Mouse (Mus musculus) heart, postnatal 25 days (tissue): Measurements from ENCODE around the gene Spen. TPM values are rescaled to one million over a fixed set of nuclear protein-coding genes. Genes with fewer than 3 reads are reported as not detected.

Experiments
- DNase-seq: peaks from one replicate; pipeline ENCODE4 v3.0.0; 2022; ENCODE audit warnings: low spot score
- intact Hi-C: fragments of 180-260 bp; cut with DNase I; formaldehyde crosslinking; loops from one replicate; pipeline ENCODE4 v1.15.1; 2025
- total RNA-seq, 2 experiments: library from RNA; stranded (reverse); gene quantifications; 2 replicates each; pipeline ENCODE4 v1.2.3; 2021

Spen gene
- total RNA-seq, 2 experiments from 2014 or later, result 27.3 to 29.7 TPM

DNA sequence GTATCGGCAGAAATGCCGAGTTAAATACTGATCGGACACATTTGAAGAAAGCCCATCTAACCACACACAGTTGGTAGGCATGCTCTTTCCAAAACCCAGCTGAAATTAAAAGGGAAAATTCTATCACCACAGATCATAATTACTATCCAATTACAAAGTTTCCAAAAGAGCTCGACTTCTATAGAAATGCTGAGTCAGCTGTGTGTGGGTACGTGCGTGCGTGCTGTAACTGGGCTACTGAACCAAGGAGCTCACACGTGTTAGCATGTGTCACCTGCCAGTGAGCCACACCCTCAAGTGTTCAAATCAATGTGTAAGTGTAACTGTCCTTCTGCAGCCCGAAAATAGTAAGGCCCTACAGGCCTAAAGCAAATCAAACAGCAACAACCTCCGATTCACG lies 50.8 kb downstream of the Spen start:
- intact Hi-C loops, result loop anchor here (5.0 kb wide), 1 partner anchor 90 kb away; no protein-coding TSS in a partner anchor
- no peak for DNase-seq

DNA sequence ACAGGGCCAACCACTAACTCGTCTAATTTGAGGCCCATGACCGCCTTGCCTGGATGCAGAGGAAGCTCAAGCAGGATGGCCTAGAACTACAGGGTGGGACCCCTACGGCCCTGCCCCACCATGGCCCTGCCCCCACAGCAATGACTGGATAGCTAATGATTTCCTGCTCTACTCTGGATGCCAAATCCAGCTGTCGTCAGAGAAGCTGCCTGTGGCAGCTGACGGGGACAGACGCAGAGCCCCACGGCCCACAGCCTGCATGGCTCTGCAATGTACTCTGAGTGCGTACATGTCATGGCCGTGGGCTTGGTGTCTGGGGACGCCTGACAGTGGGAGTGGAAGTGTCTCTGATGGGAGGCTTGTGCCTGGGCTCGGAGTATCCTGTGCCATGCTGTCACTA lies 54.3 kb downstream of the Spen start:
- intact Hi-C loops, result no loop called here
- DNase-seq, result no peak

DNA sequence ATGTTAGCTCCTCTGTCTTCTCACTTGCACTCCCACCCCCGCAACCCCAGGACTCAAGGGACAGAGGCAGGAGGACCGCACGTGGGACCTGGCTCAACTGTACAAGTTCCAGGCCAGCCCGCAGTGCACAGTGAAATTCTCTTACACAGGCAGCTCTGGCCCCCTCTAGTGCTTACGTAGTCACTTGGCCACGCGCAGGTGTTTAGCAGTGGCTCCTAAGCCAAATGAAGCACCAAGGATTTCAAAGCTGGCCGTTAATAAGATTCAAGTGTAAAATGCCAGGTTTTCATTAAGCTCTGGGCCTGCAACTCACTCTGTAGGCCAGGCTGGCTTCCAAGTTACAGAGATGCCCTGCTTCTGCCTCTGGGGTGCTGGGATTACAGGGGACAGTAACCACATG lies 59.0 kb downstream of the Spen start:
- intact Hi-C loops, result no loop called here
- no peak for DNase-seq

DNA sequence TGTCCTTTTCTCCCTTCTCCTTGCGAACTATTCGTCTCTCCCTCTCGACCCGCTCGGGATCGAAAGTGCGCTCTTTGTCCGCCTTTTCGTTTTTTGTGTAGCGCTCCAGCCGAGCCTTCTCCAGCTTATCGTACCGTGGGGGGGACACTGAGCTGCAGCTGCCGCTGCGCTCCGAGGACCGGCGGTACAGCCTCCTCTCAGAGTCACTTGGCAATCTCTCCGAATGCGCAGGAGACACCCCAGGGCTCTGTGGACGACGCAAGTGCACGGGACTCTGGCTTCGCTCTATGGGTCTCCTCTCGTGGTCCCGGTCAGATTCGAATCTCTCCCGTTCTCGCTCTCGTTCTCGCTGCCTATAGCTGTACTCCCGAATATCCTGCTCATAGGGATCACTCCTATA lies 59.6 kb downstream of the Spen start:
- intact Hi-C loops, result no loop called here

DNA sequence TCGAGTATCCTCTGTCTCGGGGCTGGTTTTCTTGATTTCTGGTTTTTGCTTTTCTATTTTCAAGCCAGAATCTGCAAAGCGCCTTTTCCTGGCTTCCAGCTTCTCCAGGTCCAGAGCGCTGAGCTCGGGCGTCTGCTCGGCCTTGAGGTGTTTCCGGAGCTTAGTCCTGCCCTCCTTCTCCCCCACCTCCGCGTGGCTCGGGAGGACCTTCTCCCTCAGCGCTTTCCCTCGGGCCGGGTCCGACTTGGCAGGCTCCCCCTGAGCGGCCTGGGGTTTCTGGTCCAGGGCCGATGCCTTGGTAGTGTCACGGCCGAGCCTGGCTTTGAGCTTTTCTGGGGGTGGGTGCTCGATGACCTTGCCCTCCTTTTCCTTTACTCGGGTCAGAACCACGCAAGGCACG lies 60.2 kb downstream of the Spen start:
- DNase-seq, result no peak
- intact Hi-C loops, result no loop called here

More for the DNA sequence above, 59.6 kb downstream of the Spen start:
- DNase-seq, result no peak

DNA sequence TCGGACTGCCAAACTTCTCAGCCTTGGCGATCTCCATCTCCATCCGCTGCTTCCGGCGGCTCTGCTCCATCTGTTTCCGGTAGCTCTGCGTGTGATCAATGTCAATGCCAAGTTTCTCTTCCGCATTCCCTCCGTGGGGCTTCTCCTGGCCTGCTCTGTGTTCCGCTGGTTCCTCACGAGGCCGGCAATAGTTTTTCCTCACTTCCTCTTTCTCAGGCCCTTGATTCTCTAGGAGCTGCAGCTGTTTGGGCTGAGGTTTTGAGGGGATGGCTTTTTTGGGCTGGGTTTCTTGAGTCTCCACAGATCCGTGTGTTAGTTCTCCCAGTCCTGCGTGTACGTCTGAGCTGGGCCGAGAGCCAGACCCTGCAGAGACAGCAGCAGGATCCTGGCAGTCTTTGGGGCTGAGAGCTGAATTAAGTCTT lies 60.7 kb downstream of the Spen start:
- intact Hi-C loops, result no loop called here
- DNase-seq, result peak; percentile 48

DNA sequence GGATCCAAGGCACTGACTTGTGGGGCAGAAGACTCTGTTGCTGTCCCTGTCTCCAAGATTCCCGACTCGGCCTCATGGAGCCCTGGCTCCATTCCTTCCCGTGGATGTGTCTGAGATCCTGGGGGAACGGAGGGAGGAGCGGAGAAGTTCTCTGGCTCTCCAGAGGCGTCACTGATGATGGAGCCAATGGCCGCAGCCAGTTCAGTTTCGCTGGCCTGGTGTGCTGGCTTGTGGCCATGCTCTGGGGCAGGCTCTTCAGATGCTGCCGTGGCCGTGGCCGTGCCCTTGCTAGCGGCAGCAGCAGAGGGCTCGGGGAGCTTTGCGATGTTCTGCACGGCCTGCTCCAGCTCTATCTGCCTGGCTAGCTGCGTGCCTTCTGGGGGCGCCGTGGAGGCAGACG lies 64.0 kb downstream of the Spen start:
- DNase-seq, result no peak
- intact Hi-C loops, result no loop called here

DNA sequence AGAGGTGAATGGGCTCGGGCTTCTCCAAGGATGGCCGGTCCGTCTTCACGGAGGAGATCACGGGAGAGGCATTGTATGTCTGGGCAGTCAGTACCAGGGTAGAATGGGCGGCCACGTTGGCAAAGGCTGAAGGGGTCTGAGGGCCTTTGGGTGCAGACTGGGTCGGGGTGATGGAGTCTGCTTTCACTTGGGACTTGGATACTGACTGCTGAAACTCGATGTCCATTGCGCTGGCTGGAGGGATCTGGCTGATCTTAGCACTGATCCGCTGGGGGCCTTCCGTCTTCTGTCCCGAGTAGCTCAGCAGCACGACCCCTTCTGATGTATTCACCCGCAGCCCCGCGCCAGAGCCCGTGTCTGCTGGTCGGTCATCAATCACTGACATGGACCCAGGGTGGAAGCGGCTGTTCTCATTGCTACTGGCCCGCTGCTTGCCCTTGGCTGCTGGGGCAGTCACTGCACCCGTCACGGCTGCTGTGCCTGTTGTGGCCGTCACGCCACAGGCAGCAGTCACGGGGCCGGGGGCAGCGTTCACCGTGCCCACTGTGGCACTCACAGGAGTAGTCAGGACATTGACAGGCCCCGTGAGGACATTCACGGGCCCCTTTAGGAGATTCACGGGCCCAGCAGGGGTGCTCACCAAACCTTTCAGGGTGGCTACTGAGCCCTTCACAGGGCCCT lies 65.6 kb downstream of the Spen start:
- intact Hi-C loops, result no loop called here
- no peak for DNase-seq

DNA sequence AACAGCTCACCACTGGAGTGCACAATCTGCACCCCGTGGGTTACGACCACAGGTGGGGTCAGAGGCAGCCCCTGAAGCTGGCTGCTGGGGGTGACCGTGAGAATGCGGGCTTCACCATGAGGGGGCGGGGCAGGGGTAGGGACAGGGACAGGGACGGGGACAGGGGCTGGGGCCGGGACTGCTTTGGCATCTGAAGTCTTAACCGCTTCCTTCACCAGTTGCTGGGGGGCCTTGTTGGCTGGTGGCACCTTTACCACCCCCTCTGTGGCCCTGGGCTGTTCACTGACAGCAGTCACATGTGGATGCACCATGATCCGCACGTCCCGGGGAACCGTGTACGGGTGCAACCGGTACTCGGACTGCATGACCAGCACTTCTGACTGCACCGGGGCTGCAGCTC lies 66.9 kb downstream of the Spen start:
- intact Hi-C loops, result no loop called here
- DNase-seq, result no peak

DNA sequence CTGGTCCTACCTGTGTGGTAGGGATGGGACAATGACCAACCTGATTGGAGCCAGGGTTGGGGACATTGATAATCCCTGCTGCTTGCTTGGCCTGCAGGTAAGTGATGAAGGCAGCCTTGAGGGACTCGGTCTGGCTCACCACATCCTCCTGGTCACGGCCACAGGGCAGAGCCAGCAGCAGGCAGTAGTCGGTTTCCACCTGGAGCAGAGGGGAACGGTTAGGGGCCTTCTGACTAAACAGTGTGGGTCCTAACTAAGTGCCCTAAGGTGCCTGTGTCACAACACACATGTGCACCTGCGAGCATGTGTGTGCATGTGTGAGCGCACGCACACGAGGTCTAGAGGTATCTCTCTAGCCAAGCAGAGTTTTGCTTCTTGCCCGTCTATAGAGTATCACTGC lies 69.1 kb downstream of the Spen start:
- no peak for DNase-seq
- intact Hi-C loops, result no loop called here

DNA sequence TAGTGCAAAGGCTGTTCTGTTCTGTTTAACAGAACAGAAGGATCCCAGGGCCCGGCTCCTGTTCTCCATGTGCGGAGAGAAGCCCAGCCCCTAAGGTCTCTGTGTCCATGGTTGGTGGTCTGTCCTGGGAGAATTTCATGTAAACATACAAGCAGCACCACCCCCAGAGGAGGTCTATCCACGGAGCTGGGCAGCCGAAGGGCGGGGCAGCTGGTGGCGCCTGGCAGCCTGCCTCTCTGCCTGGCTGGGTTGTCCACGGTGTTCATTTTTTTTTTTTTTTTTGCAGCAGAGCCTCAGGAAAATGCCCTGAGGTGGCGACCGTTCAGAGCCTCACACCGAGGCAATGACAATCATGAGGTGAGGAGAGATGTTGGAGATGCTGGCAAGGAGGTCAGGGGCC lies 69.8 kb downstream of the Spen start:
- intact Hi-C loops, result no loop called here
- DNase-seq, result no peak

DNA sequence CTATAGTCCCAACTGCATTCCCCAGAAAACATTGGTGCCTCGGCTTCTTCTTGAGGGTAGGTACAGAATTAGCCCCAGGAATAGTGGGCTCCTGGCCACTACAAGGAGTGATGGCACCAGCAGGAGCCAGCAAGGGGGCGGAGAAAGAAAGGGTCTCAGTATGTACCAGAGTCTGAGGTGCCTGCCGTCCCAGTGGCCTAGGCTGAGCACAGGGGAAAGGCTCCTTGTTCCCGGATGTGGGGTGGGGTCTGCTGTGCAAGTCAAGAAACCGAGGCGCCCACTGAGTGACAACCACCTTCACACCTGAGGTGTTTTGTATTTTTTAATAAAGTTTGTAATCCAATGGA lies 70.8 kb downstream of the Spen start:
- no peak for DNase-seq
- intact Hi-C loops, result no loop called here

DNA sequence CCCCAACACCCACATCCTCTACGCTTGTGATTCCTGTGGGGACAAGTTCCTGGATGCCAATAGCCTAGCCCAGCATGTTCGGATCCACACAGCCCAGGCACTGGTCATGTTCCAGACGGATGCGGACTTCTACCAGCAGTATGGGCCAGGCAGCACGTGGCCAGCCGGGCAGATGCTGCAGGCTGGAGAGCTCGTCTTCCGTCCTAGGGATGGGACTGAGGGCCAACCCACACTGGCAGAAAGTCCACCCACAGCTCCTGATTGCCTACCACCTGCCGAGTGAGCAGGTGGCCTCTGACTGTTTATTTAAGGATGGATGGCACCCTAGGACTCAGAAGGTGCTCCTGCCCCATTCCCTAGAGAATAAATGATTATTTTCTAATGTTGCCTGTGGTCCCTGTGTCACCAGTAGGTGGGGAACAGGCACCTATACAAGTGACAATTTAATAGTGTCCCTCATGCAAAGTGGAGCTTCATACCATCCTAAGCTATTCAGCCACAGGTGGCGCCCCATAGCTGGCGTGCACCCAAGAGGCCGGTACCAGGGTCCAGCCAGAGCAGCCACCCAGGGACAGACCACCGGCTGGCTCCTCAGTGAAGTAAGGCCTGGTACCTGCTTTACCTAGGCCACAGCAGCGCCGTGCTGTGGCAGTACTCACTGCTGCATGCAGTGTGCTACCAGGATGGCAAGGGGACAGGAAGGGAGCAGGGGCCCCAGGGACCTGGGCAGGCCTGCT lies 71.4 kb downstream of the Spen start:
- intact Hi-C loops, result no loop called here
- DNase-seq, result no peak

DNA sequence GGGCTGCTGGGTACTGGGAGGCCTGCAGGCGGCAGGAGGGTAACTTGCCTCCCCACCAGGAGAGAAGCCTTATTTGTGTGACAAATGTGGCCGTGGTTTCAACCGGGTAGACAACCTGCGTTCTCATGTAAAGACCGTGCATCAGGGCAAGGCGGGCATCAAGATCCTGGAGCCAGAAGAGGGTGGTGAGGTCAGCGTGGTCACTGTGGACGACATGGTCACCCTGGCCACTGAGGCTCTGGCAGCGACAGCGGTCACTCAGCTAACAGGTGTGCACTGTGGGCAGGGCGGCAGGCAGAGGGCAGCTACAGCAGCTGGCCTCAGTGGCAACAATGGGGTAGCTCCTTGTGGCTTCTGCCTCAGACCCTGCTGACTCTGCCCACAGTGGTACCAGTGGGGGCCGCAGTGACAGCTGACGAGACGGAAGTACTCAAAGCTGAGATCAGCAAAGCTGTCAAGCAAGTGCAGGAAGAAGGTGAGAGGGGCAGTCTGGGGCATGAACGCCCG lies 72.1 kb downstream of the Spen start:
- intact Hi-C loops, result no loop called here
- DNase-seq, result no peak

DNA sequence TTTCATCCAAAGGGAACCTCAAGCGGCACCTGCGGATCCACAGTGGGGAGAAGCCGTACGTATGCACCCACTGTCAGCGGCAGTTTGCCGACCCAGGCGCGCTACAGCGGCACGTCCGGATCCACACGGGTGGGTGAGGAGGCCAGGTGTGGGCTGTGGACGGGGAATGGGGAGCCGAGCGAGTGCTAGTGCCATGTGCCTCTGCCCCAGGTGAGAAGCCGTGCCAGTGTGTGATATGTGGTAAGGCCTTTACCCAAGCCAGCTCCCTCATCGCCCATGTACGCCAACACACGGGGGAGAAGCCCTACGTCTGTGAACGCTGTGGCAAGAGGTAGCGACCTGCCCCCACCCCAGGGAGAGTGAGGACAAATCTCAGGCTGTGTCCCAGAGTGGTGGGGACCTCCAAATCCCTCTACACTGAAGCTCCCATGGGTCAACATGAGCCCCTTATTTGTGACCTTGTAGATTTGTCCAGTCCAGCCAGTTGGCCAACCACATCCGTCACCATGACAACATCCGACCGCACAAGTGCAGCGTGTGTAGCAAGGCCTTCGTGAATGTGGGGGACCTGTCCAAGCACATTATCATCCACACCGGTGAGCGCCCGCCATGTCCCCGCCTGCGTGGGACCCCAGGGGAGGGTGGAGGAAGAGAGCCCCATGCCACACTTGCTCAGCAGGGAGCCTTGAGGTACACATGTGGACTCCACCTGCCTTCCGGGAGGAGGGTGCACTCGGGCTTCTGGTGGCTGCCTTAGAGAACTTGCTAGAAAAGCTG lies 72.7 kb downstream of the Spen start:
- DNase-seq, result no peak
- intact Hi-C loops, result no loop called here

DNA sequence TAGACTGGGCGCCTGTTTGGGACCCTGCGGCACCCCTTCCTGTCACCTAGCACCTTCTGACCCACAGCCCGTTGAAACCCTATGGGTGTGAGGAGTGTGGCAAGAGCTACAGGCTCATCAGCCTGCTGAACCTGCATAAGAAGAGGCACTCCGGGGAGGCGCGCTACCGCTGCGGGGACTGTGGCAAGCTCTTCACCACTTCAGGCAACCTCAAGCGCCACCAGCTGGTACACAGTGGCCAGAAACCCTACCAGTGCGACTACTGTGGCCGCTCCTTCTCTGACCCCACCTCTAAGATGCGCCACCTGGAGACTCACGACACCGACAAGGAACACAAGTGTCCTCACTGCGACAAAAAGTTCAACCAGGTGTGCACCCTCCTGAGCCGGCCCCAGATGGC lies 73.7 kb downstream of the Spen start:
- DNase-seq, result no peak
- intact Hi-C loops, result no loop called here

DNA sequence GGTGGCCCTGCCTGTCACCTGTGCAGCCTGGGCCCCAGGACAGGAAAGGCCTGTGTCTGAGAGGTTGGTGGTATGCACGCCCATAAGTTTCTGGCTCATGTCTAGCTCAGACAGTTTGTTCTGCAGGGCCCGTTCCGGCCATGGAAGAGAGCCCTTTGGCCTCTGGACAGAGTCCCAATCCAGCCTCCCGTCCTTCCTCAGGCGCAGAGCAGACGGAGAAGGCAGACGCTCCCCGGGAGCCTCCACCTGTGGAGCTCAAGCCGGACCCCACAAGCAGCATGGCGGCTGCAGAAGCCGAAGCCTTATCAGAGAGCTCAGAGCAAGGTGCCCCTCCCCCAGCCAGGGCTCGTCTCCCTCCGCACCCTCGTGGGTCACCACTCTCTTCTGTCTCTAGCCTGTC lies 74.9 kb downstream of the Spen start:
- no peak for DNase-seq
- intact Hi-C loops, result no loop called here

DNA sequence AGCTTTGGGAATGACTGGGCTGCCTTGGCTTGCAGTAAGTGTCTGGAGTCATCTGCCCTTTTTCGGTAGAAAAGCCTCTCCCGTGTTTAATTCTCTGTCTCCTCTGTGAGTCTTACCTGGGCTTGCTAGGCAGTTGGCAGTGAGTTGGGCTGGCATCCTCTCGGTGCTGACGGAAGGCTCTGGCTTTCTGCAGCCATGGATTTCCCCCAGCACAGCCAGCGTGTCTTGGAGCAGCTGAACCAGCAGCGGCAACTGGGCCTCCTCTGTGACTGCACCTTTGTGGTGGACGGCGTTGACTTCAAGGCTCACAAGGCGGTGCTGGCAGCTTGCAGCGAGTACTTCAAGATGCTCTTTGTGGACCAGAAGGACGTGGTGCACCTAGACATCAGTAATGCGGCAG lies 76.8 kb downstream of the Spen start:
- DNase-seq, result no peak
- intact Hi-C loops, result no loop called here

DNA sequence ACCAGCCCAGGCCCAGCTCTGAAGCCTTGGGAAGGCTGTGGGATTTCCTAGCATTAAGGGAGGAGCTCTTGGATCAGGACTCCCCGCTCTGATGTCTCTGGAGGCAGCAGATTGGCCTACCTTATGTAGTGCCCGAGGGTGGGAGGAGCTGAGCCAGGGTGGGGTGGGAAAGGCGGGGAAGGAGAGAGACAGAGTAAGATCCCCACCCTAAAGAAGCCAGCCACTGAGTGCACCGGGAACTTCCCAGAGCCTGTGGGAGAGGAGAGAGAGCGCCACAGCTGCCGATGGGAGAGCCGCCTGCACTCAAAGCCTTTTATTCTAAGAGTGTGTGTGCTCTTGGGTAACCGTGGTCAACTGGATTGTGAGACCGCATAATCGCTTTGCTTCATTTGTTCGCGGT lies 77.3 kb downstream of the Spen start:
- intact Hi-C loops, result no loop called here

DNA sequence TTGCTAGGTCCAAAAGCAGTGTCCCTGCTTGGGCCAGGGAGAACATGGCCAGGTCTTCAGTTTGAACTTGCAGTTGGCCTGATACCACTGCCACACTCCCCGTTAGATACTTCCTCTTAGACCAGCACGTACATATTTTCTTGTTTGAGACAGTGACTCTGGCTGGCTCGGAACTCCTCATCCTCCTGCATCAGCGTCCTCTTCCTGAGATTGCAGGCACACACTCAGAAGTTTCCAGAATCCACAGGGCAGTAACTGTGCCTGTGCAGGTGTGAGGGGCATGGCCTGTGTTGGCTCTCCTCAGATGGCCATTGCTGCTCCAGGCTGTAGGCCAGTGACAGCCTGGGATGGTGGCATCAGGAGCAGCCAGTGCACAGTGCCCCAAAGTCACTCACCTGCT lies 77.9 kb downstream of the Spen start:
- intact Hi-C loops, result no loop called here
- no peak for DNase-seq

More for the DNA sequence above, 77.3 kb downstream of the Spen start:
- no peak for DNase-seq

DNA sequence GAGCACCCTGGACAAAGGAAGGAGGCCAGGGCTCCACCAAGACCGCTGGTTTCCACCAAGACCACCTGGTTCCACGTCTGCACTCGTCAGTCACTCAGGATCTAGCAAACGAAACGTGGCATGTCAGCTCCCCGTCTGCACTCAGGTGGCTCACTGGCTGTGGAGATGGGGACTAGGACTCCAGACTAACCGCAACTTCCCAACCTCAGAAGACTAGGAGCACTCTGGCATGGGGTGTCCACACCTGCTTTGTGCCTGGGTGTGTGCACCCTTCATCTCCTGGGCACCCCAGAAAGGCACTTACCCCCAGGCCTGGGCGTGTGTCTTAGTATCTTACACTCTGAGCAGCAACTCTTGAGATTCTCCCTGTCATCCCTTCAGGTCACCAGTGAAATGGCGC lies 78.6 kb downstream of the Spen start:
- intact Hi-C loops, result no loop called here
- DNase-seq, result no peak
